Mouse (Mus musculus): Measurements from ENCODE around the gene Aplp2.
"Not testable (repeated sequence)": the region's sequence is repeated elsewhere in the genome, so short reads cannot be mapped to it uniquely, and the experiment has no call there.

The Aplp2 gene

DNA sequence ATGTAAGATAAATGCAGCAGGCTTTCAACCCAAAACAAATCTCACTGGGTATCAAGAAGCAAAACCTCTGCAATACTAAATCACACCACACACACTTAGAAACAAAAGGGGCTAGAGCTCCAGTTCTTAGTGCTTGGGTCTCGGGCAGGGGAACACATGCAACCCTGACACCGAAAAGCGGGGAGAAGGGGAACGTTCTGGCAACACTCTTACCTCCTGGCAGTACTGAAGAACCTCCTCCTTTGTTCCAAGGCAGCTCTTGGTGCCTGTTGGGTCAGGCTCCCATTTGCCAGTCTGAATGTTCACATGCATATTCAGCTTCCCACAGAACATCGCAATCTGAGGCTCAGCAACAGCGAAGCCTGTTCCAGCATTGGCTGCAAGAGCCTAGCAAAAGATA, 33.9 kb downstream of the Aplp2 start:
- DNase-seq (ENCODE audit: low read depth): no peak

DNA sequence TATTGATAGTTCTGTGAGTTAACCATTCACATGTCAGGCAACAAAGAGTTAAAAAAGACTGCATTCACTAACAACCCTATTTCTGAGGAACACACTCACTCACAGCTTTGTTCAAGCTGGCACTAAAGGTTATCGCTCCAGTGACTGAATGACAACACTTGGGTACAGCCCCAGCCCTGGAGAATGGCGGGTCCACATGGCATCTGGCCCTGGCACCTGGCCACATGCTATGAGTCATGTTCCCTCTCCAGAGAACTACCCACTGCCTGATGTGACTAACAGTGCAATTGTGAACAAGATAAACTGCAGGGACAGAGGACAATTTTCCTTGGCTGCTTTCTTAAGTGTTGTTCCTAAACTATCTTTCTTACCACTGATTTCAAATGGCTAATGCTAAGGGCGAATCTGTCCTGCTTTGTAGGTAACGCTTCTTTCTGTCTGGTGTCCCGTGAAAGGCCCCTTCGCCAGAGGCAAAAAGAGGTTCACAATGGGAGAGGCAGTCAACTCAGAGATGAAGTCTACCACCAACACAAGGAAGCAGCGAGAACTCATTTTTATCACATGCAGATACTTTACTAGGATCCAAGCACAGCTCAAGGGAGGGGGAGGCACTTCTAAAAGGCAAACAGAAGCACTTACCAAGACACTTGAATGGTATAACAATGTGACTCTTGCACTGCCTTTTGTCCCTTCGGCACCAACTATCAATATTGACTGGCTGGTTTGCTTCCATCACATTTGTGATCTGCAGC, 35.1 kb downstream of the Aplp2 start:
- DNase-seq (ENCODE audit: low read depth): no peak

- no peak for DNase-seq (ENCODE audit: low read depth)
These were observed 35.6 kb downstream of the Aplp2 start for GRCm38 (mm10) chr9:31175978-31176377.

DNA sequence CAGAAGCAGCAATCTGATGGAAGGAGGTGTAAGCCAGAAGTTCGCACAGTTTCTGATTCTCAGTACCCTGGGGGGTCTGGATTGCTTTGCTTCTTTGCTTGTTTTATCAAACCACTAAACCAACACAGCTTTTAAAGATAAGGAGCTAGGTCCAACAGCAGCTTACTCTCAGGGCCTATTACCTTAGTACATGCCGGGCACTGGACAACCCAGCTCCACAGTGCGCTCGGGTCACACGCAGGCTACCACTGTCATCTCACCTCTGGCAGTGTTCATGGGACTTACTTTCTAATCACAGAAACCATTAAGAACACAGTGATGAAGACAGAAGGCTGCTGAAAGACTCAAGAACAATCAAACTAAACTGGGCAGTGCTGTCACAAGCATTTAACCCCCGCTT, 36.3 kb downstream of the Aplp2 start:
- DNase-seq (ENCODE audit: low read depth): no peak

- DNase-seq (ENCODE audit: low read depth): no peak
These were observed 43.1 kb downstream of the Aplp2 start for GRCm38 (mm10) chr9:31168356-31169093.

- no peak for DNase-seq (ENCODE audit: low read depth)
These were observed 44.3 kb downstream of the Aplp2 start for GRCm38 (mm10) chr9:31167305-31167704.

GRCm38 (mm10) chr9:31165505-31165904, 46.1 kb downstream of the Aplp2 start:
- not testable (repeated sequence) for DNase-seq (ENCODE audit: low read depth)

DNA sequence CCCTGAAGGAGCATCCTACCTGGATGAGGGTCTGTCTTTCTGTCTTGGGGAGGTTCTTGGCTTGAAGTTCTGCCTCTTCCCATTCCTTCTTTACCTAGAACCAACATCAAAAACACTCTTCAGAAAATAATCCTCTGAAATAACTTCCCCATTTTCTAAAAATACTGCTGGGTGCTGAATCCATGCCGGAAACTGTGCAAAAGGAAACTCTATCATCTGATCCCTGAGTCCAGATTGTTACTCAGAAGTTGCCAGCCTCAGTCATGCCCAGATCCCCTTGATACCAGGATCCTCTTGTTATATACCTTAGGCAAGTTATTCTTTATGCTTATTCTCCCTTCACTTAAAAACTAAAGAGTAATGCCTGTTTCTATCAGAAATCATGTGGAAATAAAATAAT, 48.3 kb downstream of the Aplp2 start:
- DNase-seq (ENCODE audit: low read depth): no peak

DNA sequence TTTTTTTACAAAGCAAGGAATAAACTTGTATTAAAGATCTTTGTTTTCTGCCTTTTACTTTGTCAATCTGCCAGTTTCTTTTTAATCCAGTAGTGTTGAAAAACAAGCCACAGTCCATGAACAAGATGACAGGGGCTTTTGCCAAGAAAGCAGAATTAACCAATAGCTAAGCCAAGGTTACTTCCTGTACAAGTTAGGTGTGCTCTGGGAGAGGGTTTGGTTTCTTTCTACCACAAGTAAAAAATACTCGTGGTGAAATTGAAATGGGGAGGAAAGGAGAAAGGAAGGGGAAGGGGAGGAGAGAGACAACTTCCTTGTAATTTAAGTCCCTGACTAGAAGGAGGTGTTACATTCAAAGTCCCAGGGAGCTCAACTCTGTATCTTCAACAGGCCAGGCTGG, 48.7 kb downstream of the Aplp2 start:
- no peak for DNase-seq (ENCODE audit: low read depth)

DNA sequence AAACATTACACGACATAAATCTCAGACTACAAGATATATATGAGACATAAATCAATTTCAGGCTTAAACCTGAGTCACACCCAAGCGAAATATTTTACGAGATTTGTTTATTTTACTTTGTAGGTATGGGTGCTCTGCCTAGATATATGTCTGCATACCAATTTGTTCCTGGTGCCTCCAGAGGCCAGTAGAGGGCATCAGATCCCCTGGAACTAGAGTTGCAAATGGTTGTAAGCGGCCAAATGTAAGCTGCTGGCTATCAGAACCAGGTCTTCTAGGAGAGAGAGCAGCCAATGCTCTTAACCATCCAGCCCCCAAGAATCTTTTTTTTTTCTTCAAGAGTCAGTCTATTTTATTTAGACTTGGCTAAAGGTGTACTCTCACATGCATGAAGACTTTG, 51.7 kb downstream of the Aplp2 start:
- DNase-seq (ENCODE audit: low read depth): peak; percentile 21

GRCm38 (mm10) chr9:31156594-31156993, 55.0 kb downstream of the Aplp2 start:
- DNase-seq (ENCODE audit: low read depth): no peak

DNA sequence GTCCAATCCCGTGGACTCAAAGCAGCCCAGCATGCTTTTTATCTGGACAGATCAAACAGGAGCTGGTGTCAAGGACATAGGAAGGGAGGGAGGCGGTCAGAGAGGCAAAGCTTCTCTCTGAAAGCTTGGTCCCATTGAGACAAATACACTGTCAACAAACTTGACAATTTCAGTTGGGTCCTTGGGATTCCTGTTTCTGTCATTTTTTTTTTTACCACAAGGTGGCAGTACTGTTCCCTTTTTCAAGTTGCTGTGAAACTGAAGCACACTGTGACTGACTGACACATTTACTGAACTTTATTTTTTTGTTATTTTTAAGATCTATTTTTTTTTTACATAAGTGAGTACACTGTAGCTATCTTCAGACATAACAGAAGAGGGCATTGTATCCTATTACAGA, 60.6 kb downstream of the Aplp2 start:
- DNase-seq (ENCODE audit: low read depth): peak; percentile 80

DNA sequence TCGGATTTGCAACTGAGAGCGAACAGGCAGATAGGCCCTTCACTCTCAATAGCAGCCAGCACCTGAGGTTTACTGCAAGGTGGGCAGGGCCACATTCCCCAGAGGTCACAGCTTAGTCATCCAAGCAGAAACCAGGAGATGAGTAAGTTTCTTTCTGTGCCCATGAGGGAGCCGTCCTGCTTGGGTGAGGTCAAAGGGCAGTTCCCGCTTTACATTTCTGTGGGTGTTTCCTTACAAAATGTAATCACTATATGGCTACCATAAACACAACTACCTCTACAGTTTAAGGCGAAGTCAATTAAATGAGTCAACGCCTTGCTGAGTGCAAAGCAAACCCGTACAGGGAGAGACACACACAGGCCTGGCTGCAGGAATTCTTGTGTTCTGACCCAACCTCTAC, 63.5 kb downstream of the Aplp2 start:
- no peak for DNase-seq (ENCODE audit: low read depth)

DNA sequence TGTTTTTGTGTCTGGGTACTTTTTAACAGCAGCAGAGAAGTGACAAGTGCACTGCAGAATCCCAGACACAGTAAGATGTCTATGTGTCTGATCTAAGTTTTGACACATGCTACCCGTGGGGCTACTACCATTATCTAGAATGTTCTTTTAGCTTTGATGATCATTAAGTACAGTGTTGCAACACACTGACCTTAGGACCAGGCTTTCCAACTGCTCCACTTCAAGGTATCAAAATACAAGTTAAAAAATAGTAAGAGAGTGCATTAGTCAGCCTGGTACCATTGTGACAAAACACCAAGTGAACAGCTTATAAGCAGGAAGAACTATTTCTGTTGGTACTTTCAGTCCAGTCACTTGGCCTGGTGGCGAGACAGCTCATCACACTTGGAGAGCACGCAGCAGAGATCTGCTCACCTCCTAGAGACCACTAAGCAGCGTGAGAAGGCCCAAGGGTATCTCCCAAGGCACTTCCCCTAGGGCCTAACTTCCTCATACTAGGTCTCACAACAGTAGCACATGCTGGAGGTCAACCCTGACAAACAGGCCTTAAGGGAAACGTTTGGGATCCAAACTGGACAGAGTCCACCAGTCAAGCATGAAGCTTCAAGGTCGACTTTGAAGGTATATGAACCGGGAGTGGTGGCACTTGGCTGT, 66.2 kb downstream of the Aplp2 start:
- DNase-seq (ENCODE audit: low read depth): no peak

DNA sequence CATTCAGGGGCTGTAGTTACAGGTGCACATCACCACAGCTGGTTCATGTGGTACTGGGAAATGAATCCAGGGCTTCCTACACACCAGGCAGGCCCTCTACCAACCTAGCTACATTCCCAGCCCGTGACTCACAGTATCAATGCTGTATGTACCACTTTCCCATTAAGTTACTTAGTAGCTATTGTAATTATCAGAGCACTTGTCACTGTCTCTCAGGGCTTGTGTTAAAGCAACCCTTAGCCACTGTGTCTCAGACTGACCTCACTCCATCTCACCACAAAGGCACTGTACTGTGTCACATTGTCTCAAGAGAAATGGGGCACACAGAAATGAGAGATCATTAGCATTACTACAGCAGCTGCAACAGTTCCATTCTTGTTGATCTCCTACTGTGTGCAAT, 68.7 kb downstream of the Aplp2 start:
- DNase-seq (ENCODE audit: low read depth): no peak

GRCm38 (mm10) chr9:31133131-31133530, 78.5 kb downstream of the Aplp2 start:
- no peak for DNase-seq (ENCODE audit: low read depth)

GRCm38 (mm10) chr9:31131205-31131968, 80.2 kb downstream of the Aplp2 start, which contains the start of gene St14:
Gene St14, minus strand, starts transcription at chr9:31131853.
- peak; percentile 59 for DNase-seq (ENCODE audit: low read depth)

- peak; percentile 49 for DNase-seq (ENCODE audit: low read depth)
These were observed 81.0 kb downstream of the Aplp2 start for GRCm38 (mm10) chr9:31130357-31131204.

DNA sequence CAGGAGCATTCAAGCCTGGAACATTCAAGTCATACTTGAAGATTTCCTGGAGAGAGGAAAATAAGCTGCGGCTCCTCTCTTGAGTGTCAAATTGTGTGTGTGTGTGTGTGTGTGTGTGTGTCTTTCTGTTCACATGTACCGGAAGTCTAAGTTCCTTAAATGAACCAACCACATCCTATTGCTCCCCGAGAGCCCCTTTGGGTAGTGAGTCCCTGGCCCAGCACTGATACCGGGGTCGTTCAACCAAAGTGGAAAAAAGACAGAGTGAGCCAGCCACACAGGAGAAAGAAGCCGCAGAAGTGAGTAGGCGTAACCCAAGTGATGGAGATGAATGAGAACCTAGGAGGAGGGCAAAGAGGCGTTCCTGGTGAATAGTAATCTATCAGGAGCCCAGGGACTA, 81.7 kb downstream of the Aplp2 start:
- peak; percentile 59 for DNase-seq (ENCODE audit: low read depth)

DNA sequence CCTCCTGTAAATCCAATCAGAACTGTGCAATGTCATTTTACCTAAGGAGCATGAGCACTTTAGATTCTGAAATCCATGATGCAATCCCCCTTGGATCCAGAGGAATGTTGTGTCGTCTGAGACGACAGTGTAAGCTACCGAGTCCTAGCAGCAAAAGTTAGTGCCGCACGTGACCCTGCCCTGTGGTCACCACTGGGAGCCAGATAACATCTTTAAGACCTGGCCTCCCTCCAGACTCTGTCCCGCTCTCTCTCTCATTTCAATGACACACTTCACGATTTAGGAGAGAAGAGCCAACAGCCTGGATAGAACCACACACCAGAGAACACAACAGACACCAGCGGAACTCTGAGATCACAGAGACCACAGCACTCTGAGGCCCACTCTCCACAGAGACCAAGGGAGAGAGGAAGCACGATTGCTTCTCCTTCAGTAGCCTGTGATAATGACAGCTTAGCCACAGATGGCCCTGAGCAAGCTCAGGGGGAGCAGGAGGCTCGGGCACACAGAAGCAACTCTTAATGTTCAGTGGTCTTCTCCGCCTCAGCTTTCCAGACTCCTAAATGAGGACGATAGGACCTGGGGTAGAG, 83.6 kb downstream of the Aplp2 start:
- DNase-seq (ENCODE audit: low read depth): no peak

DNA sequence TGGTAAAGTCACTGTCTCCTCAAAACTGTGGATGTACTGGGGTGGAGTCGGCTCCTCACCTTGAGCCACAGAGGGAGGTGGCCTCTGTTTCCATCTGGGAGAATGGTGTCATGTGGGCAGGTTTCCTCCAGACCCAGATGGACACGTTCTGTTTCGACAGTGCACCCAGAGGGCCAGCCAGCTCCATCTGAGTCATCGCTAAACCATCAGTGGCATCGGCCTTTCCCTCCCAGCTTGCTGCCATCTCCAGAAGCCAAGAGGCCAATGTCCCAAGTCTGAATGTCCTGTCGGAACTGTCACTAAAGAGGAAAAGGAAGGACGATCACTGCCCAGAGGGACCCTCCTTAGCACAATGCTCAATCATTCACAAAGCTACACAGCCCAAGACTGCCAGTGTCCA, 85.5 kb downstream of the Aplp2 start:
- no peak for DNase-seq (ENCODE audit: low read depth)

All from naive thymus-derived CD4-positive, alpha-beta T cell, adult 2 months (primary cell).